Mouse (Mus musculus) liver, postnatal 0 days (tissue): Measurements from ENCODE around the gene Msmp. TPM values are rescaled to one million over a fixed set of nuclear protein-coding genes. Genes with fewer than 3 reads are reported as not detected.

Experiments
- ATAC-seq: fragments of 200-750 bp; cut with Nextera tagmentation; 2 replicates; pipeline ENCODE4 v1.8.0; 2017; ENCODE audit warnings: mild to moderate bottlenecking, moderate library complexity
- DNase-seq: peaks from one replicate; pipeline ENCODE4 v3.0.0-alpha.2; 2016
- H3K27ac ChIP-seq: fragments of 300-500 bp; sonication (generic); 2 replicates; pipeline ENCODE4 v1.5.1; 2014; ENCODE audit warnings: antibody characterized with exemption, moderate library complexity, mild to moderate bottlenecking, low read depth
- H3K27me3 ChIP-seq: fragments of 300-500 bp; sonication (generic); 2 replicates; pipeline ENCODE4 v1.6.1; 2014; ENCODE audit warnings: low read length, control low read depth, mixed read lengths; ENCODE audit not compliant: insufficient read depth
- H3K36me3 ChIP-seq: fragments of 300-500 bp; sonication (generic); replicated peaks from 2 replicates; pipeline ENCODE4 v1.6.1; 2014; ENCODE audit warnings: mild to moderate bottlenecking, control low read depth, low read length, moderate library complexity, mixed read lengths; ENCODE audit not compliant: insufficient read depth
- H3K4me1 ChIP-seq: fragments of 300-500 bp; sonication (generic); 2 replicates; pipeline ENCODE4 v1.6.1; 2014; ENCODE audit warnings: antibody characterized with exemption, mild to moderate bottlenecking, control low read depth; ENCODE audit not compliant: insufficient read depth
- H3K4me2 ChIP-seq: fragments of 300-500 bp; sonication (generic); 2 replicates; pipeline ENCODE4 v1.6.1; 2014; ENCODE audit warnings: low read depth, mild to moderate bottlenecking, low read length, moderate library complexity, mixed read lengths
- H3K4me3 ChIP-seq: fragments of 300-500 bp; sonication (generic); 2 replicates; pipeline ENCODE4 v1.5.1; 2014; ENCODE audit warnings: low read depth, low read length
- H3K9ac ChIP-seq: fragments of 300-500 bp; sonication (generic); replicated peaks from 2 replicates; pipeline ENCODE4 v1.6.1; 2014; ENCODE audit warnings: mild to moderate bottlenecking, moderate library complexity
- H3K9me3 ChIP-seq: fragments of 300-500 bp; sonication (generic); 2 replicates; pipeline ENCODE4 v1.6.1; 2016; ENCODE audit warnings: mild to moderate bottlenecking, control low read depth, low read length, mixed read lengths
- CTCF ChIP-seq: sonication (generic); IDR thresholded peaks from 2 replicates; pipeline ENCODE4 v1.5.1; 2016; ENCODE audit warnings: antibody characterized with exemption, low read depth
- EP300 ChIP-seq: IDR thresholded peaks from 2 replicates; pipeline ENCODE4 v1.6.1; 2016; ENCODE audit warnings: antibody characterized with exemption, low read depth, mild to moderate bottlenecking
- WGBS: fragments of 180-500 bp; shearing (Covaris S2); extraction: QIAGEN DNeasy Blood & Tissue Kit; methylation state at CpG from one replicate; pipeline ENCODE4 v1.1.7; 2014; ENCODE audit not compliant: insufficient replicate concordance; 5-methylcytosine and 5-hydroxymethylcytosine counted together
- polyA plus RNA-seq: library from polyadenylated mRNA; unstranded; fragments of >200 nt; fragmentation: Nextera tagmentation; extraction: Ambion mirVana; gene quantifications from 2 replicates; pipeline ENCODE4 v1.2.1, GENCODE M21; 2015

The Msmp gene
- polyA plus RNA-seq, 1 experiment from 2014 or later, result 0.96 TPM

DNA sequence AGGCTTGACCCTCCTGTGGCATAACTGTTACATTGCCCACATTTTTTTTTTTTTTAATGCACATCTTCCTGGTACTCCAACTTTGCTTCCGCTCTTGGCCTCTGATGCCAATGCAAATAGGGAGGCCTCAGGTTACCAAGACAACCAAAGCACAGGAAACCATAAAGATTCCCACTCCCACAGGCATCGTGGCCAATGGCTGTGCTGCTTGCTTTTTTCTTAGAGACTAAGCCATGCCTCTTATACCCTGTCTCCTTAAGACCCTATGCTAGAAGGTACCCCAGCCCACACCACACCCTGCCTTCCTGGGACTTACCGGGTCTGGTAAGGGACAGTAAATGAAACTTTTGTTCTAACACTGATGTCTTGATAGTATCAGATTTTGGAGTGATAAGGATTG, 9.2 kb upstream of the Msmp start:
- 54% methylated on average over 3 of the region's 3 CpGs for WGBS
- Histone ChIP-seq H3K4me3 (no peak overlapping the region), H3K27ac (no peak overlapping the region), H3K4me2 (no peak overlapping the region), H3K27me3 (no peaks in the 10 kb centered on the region), H3K9ac (no peak overlapping the region), H3K9me3 (no peaks in the 10 kb centered on the region), H3K4me1 (peaks cover 5% of the 10 kb centered on the region; the same call in 1 of the 2 replicates), H3K36me3 (no peaks in the 10 kb centered on the region)
- DNase-seq, result no peak
- no peak for ATAC-seq
- TF ChIP-seq EP300 (no peak), CTCF (no peak)

DNA sequence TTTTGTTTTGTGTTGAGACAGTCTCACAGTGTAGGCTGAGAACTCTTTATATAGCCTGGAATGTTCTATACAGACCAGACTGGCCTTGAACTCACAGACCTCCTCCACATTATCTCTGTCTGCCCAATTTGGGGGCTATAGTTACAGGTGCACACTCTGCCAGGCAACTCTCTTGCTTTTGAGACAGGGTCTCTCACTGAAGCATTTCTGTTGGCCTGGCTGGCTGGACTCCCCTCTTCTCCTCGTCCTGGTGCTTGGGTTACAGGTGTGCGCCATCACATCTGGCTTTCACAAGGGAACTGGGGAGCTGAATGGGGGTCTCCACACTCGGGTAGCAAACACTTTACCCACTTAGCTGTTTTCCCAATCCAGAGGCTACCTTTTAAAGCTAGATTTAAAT, 7.7 kb upstream of the Msmp start:
- ATAC-seq (no peak), DNase-seq (no peak)
- no peak for TF ChIP-seq EP300
- no peak for TF ChIP-seq CTCF
- Histone ChIP-seq H3K36me3 (no peaks in the 10 kb centered on the region), H3K4me1 (no peaks in the 10 kb centered on the region), H3K27me3 (no peaks in the 10 kb centered on the region), H3K4me3 (no peak overlapping the region), H3K9ac (no peak overlapping the region), H3K27ac (no peak overlapping the region), H3K4me2 (no peak overlapping the region), H3K9me3 (no peaks in the 10 kb centered on the region)
- 75% methylated on average over 3 of the region's 3 CpGs for WGBS

DNA sequence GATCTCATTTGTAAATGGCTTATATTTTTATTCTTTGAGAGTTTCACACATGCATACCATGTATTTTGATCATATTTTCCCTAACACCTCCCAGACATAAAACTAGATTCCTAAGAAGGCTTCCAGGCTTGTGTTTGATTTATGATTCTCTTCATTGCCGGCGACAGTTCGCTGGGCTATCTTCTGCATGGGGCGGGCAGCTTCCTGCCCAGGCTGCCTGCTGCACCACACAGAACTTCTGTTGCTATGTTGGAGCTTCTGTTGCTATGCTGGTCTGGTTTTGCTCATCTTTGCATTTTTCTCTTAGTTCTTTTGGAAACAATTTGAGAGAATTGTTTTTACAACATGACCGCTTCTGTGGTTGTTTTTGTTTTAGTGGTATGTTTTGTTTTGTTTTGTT, 7.2 kb upstream of the Msmp start:
- no peak overlapping the region for H3K9ac ChIP-seq
- no peaks in the 10 kb centered on the region for H3K9me3 ChIP-seq
- no peak for TF ChIP-seq CTCF
- TF ChIP-seq EP300, result no peak
- no peak overlapping the region for H3K4me2 ChIP-seq
- no peaks in the 10 kb centered on the region for H3K4me1 ChIP-seq
- no peaks in the 10 kb centered on the region for H3K27me3 ChIP-seq
- WGBS, result 38% methylated on average over 5 of the region's 5 CpGs
- no peak overlapping the region for H3K27ac ChIP-seq
- no peak overlapping the region for H3K4me3 ChIP-seq
- H3K36me3 ChIP-seq, result no peaks in the 10 kb centered on the region
- no peak for DNase-seq
- ATAC-seq, result no peak

DNA sequence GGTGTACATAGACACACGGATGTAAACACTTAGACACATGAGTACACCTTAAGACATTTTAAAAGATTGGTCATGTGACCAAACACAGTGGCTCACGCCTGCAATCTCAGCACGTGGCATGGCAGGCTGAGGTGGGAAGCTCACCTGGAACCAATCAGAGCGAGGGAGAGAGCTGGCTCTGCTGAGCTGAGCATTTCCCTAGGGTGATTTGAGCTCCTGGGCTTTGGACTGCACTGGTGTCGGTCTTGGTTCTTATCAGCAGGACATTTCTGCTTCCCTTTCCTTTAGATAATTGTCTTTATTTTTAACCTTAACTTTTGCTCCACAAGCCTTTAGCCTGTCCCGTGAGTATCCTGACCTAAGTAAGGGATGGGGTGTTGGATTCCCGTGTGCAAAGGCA, 3.4 kb upstream of the Msmp start:
- Histone ChIP-seq H3K4me1 (no peaks in the 10 kb centered on the region), H3K36me3 (peaks cover 13% of the 10 kb centered on the region), H3K4me2 (no peak overlapping the region), H3K27me3 (no peaks in the 10 kb centered on the region), H3K9me3 (no peaks in the 10 kb centered on the region), H3K4me3 (no peak overlapping the region), H3K9ac (no peak overlapping the region), H3K27ac (no peak overlapping the region)
- no peak for DNase-seq
- WGBS, result 31% methylated on average over 7 of the region's 7 CpGs
- TF ChIP-seq CTCF (no peak), EP300 (peak; percentile 38; the same call in 1 of the 2 replicates)
- 0 out of 2 replicates have a peak, but pooled peaks have one; percentile 19 for ATAC-seq

DNA sequence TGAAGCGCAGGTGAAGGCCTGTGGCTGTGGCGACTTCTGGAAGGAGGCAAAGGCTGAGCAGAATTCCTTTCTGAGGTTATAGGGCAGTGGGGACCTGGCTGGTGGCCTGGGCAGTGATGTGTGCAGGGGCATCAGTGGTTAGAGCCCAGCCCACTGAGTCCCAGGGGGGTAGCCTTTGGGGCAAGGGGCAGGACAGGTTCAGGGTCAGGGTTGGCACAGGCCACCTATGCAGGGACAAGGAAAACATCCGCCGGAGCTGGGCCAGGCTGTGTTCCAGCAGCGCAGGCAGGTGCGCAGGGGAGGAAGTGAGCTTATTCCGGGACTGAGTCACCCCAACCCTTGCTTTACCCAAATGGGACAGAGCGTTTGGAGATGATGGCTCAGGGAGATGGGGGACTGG, 2.1 kb upstream of the Msmp start:
- TF ChIP-seq CTCF (no peak), EP300 (no peak)
- H3K4me1 ChIP-seq, result no peaks in the 10 kb centered on the region
- H3K27ac ChIP-seq, result no peak overlapping the region
- 76% methylated on average over 8 of the region's 8 CpGs for WGBS
- H3K9ac ChIP-seq, result no peak overlapping the region
- H3K9me3 ChIP-seq, result no peaks in the 10 kb centered on the region
- ATAC-seq, result no peak
- no peak overlapping the region for H3K4me3 ChIP-seq
- H3K27me3 ChIP-seq, result no peaks in the 10 kb centered on the region
- H3K4me2 ChIP-seq, result no peak overlapping the region
- no peak for DNase-seq
- H3K36me3 ChIP-seq, result peaks cover 26% of the 10 kb centered on the region

DNA sequence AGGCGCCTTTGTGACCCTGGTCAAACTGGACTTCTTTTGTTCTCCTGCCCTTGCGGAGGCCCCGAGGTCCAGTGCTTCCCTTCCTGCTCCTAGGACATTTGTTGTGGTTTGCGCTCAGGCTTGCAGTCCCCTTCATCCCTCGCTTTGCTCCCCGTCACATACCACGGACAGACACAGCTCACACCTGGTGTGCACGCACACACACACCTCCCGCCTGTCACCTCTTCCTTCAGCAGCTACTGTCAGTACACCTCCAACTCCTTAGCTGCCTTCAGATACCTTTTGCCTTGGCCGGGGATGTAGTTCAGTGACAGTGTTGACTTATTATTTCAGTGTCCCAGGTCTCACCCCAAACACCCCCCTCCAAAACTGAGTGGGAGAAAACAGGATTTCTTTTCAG, 1.4 kb upstream of the Msmp start:
- Histone ChIP-seq H3K4me2 (no peak overlapping the region), H3K27me3 (no peaks in the 10 kb centered on the region), H3K36me3 (peaks cover 33% of the 10 kb centered on the region), H3K9ac (no peak overlapping the region), H3K4me3 (no peak overlapping the region), H3K9me3 (no peaks in the 10 kb centered on the region), H3K27ac (no peak overlapping the region), H3K4me1 (no peaks in the 10 kb centered on the region)
- 63% methylated on average over 10 of the region's 10 CpGs for WGBS
- DNase-seq, result no peak
- no peak for ATAC-seq
- TF ChIP-seq CTCF, result no peak
- no peak for TF ChIP-seq EP300

DNA sequence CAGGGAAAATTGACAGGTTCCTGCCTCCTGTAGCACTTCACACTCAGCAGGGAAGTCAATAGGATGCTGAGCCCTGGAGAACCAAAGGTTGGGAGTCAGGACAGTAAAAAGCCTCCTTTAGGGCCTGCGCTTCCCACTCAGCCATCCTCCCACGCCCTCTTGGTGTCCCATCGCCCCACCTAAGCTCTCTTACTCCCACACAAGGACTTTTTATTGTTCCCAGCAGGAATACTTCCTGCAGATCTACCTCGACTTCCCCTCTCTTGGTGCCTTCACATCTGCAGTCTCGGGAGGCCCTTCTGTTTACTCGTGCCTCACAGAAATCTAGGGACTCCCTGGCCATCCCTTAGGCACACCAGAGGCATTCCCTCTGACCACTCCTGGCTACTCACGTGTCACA, 873 bp downstream of the Msmp start:
- no peak overlapping the region for H3K27ac ChIP-seq
- no peak overlapping the region for H3K9ac ChIP-seq
- H3K4me2 ChIP-seq, result no peak overlapping the region
- no peak for TF ChIP-seq CTCF
- no peak for TF ChIP-seq EP300
- DNase-seq, result no peak
- no peaks in the 10 kb centered on the region for H3K27me3 ChIP-seq
- peaks cover 39% of the 10 kb centered on the region for H3K36me3 ChIP-seq
- peaks cover 9% of the 10 kb centered on the region for H3K4me1 ChIP-seq
- ATAC-seq, result no peak
- no peaks in the 10 kb centered on the region for H3K9me3 ChIP-seq
- WGBS, result 83% methylated on average over 7 of the region's 7 CpGs
- H3K4me3 ChIP-seq, result no peak overlapping the region
